Mouse (Mus musculus): ENCODE measurements at regions not wholly inside any gene's neighbourhood (a gene's known extent, or its start where the extent isn't known, plus 50 kb on each side); places are given as distances from the start of the nearest gene placed in this dataset.

DNA sequence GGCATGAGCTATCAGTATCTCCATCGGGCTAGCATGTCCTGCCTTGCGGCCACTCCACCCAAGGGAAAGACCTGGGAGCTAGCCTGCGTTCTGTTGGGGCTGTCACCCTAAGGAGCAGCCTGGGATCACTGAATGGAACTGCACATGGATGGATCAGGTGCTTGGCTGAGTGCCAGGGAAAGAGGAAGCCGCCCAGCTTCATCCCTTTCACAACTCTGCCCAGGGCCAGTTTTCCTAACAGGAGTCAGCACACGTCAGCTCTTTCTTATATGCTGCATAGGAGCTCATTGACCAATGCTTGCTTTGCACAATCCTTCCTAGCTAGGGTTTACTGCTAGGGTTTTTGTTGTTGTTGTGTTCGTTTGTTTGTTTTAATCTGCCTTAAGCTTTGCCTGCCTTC lies 134.3 kb upstream of the Mylip start:
- Histone ChIP-seq H3K9me3 (no peaks in the 10 kb centered on the region), H3K4me2 (replicated peaks) (no peak overlapping the region), H3K27ac (no peak overlapping the region), H3K36me3 (no peaks in the 10 kb centered on the region), H3K9ac (no peak overlapping the region), H3K27me3 (no peaks in the 10 kb centered on the region), H3K4me1 (peaks cover 24% of the 10 kb centered on the region), H3K4me3 (no peak overlapping the region)
- ATAC-seq (ENCODE audit: low FRiP score, low read depth), result no peak
- WGBS, result 75% methylated on average over 6 of the region's 6 CpGs

DNA sequence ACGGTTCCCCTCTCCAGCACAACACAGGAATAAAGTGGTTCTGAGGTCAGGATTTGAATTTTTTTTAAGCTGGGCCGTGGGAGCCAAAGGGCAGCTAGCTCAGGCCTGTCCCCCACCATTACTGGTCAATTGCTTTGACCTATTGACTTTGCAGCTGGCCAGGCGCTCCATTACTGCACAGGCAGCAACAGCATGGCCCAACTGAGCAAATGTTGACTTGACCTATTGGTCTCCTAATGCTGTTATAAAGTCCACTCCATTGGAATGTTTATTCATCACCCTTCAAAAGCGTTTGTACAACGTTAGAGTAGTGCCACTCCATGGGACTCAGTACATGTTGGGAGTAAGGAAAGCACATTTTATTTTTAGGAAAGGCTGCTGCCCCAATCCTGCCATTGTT lies 127.5 kb upstream of the Mylip start:
- Histone ChIP-seq H3K4me3 (no peak overlapping the region), H3K4me2 (replicated peaks) (no peak overlapping the region), H3K4me1 (0 out of 2 replicates have a peak, but pooled peaks cover 9% of the 10 kb centered on the region), H3K27me3 (no peaks in the 10 kb centered on the region), H3K36me3 (no peaks in the 10 kb centered on the region), H3K27ac (no peak overlapping the region), H3K9ac (no peak overlapping the region), H3K9me3 (no peaks in the 10 kb centered on the region)
- ATAC-seq (ENCODE audit: low FRiP score, low read depth), result no peak
- 16% methylated on average over 5 of the region's 5 CpGs for WGBS

DNA sequence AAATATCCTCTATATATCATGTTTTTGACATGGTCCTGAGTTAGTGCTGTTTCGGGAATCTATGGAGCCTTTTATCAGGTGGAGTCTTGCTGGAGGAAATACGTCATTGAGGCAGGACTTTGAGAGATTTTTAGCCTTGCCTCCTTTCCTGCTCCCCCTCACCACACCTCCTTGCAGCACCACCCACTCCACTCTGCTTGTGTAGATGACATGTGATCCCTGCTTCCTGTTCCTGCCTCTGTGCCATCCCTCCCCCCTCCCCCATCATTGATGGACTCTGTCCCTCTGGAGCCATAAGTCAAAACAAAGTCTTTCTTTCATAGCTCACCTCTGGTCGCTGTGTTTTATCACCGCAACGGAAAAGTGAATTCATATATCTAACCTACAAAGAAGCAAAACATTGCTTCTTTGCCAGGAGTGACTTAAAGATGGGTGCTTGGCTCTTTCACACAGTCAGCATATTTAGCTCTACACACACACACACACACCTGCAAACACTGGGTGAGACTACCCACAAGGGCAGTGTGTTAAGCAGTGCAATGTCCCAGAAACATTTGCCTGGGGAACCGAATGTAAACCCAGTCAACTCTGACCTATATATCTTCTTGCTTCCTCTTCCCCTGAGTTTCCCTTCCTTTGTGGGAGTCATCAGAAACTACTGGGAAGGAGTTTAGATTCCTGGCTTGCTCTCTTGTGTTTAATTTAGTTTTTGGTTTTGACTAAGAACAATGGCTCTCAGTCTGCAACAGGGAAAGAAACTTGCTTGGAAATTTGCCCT lies 123.1 kb upstream of the Mylip start:
- no peak overlapping the region for H3K9ac ChIP-seq
- H3K27ac ChIP-seq, result peak overlapping the region; percentile 39; the same call in 1 of the 2 replicates
- WGBS, result 81% methylated on average over 6 of the region's 6 CpGs
- no peak overlapping the region for H3K4me3 ChIP-seq
- H3K9me3 ChIP-seq, result no peaks in the 10 kb centered on the region
- H3K4me1 ChIP-seq, result 0 out of 2 replicates have a peak, but pooled peaks cover 9% of the 10 kb centered on the region
- H3K4me2 ChIP-seq (replicated peaks), result no peak overlapping the region
- ATAC-seq (ENCODE audit: low FRiP score, low read depth), result no peak
- no peaks in the 10 kb centered on the region for H3K27me3 ChIP-seq
- H3K36me3 ChIP-seq, result no peaks in the 10 kb centered on the region

DNA sequence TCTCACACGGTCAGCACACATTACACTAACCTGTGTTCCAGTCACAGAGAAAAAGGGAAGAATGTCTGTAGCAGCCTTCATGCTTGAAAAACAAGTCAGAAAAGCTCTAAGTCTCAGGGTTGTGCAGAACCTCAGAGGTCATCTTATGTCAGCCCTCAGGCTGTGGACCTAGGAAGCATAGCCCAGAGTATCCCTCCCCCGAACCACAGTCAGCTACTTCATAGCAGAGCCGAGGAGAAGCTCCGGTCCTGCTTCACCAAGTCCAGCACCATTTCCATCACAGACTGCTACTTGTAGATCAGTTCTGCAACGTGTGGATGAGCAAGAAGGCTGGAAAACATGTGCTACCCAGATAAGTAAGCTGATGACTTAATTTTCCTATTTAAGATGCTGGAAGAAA lies 122.1 kb upstream of the Mylip start:
- Histone ChIP-seq H3K4me3 (no peak overlapping the region), H3K4me2 (replicated peaks) (no peak overlapping the region), H3K27me3 (no peaks in the 10 kb centered on the region), H3K9ac (no peak overlapping the region), H3K27ac (no peak overlapping the region), H3K36me3 (no peaks in the 10 kb centered on the region), H3K9me3 (no peaks in the 10 kb centered on the region), H3K4me1 (0 out of 2 replicates have a peak, but pooled peaks cover 9% of the 10 kb centered on the region)
- WGBS, result 70% methylated on average over 5 of the region's 5 CpGs
- ATAC-seq (ENCODE audit: low FRiP score, low read depth), result no peak

DNA sequence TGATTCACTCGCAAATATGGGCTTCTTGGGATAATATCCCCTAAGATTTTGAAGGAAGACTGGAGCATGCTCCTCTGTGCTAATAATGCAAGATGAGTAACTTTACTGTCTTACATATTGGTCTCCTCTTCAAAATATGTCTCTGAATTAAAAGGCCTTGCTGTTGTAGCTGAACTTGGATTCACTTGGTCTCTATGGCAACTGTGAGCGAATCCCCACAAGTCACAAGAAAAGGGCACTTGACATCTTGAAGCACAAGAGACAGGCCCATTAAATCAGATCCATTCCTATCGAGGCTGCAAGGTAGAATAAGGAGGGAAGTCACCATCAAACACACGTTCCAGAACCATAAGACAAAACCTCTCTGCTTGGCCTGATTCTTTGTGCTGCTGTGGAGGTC lies 121.6 kb upstream of the Mylip start:
- Histone ChIP-seq H3K4me3 (no peak overlapping the region), H3K36me3 (no peaks in the 10 kb centered on the region), H3K4me2 (replicated peaks) (no peak overlapping the region), H3K27me3 (no peaks in the 10 kb centered on the region), H3K9me3 (no peaks in the 10 kb centered on the region), H3K9ac (no peak overlapping the region), H3K4me1 (0 out of 2 replicates have a peak, but pooled peaks cover 9% of the 10 kb centered on the region), H3K27ac (no peak overlapping the region)
- 75% methylated on average over 4 of the region's 4 CpGs for WGBS
- no peak for ATAC-seq (ENCODE audit: low FRiP score, low read depth)

DNA sequence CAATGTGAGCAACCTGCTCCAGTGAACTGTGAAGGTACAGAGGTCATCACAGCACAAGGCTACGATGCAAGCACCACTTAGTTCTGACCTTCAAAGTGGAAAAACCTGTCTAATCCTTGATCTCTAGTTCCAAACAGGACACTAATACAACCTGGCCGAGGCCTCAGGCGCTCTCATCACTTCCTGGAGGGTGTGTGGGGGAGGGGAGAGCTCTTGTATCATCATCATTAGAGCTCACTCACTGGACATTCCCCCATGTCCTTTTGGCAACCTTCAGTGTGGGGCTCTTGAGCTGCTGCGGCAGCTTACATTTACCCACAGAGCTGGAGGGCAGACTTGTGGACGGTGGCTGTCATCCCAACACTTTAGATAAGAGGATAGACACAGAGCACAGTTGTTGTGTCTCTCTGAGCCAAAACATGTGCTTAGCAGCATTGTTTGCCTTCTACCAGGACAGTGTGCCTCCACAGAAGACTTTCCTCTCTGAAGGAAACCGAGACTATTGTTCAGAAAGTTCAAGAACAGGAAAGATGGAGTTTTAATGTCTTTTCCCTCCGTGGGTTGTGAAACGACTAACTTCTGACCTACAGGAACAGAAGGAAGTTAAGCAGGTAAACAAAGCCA lies 115.2 kb upstream of the Mylip start:
- Histone ChIP-seq H3K9me3 (no peaks in the 10 kb centered on the region), H3K4me3 (no peak overlapping the region), H3K4me2 (replicated peaks) (no peak overlapping the region), H3K36me3 (no peaks in the 10 kb centered on the region), H3K4me1 (no peaks in the 10 kb centered on the region), H3K9ac (no peak overlapping the region), H3K27me3 (no peaks in the 10 kb centered on the region), H3K27ac (no peak overlapping the region)
- no peak for ATAC-seq (ENCODE audit: low FRiP score, low read depth)
- 69% methylated on average over 8 of the region's 8 CpGs for WGBS

DNA sequence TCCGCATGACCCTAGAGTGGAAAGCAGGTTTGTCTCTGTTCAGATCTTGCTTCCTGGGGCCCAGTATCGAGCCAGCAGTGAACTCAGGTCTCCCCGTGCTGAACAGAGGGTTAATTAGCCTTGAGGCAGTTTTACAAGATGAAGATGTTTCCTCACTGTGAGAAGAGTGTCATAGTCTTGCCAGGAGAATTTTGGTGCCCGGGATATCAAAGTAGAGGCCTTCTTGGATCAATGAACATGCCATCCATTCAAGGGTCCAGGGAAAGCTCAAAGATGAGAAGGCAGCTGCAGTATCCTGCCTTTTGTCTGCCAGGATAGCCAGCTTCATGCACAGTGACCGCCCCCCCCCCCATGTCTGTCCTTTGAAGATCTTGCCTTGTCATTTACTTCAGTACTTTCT lies 114.2 kb upstream of the Mylip start:
- ATAC-seq (ENCODE audit: low FRiP score, low read depth), result no peak
- Histone ChIP-seq H3K9ac (no peak overlapping the region), H3K36me3 (no peaks in the 10 kb centered on the region), H3K4me1 (no peaks in the 10 kb centered on the region), H3K27me3 (no peaks in the 10 kb centered on the region), H3K9me3 (no peaks in the 10 kb centered on the region), H3K27ac (no peak overlapping the region), H3K4me3 (no peak overlapping the region), H3K4me2 (replicated peaks) (no peak overlapping the region)
- WGBS, result 74% methylated on average over 5 of the region's 5 CpGs

DNA sequence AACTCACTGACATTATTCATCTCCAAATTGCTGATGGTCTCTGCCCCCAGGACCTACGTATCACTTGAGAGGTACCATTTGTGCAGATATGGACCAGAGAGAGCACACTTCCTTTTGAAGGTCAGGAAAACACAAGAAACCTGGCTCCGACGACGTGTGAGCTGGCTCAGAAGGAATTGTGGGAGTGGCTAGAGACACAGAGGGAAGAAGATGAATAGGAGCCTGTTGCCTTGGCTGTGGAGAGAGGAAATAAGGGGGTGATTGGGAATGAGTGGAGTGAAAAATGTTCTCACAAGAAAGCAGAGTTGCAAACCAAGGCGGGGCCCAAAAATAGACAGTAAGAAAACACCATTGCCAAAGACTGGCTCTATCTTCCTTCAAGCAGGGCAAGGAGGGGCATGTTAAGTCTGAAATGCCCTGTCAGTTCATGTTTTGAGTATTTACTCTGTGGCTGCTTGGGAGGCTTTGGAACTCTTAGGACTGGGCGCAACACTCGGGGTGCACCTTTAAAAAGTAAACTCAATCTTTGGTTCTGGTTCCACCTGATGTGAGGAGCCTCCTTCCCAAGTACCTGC lies 111.6 kb upstream of the Mylip start:
- no peak overlapping the region for H3K4me3 ChIP-seq
- no peaks in the 10 kb centered on the region for H3K4me1 ChIP-seq
- 76% methylated on average over 7 of the region's 7 CpGs for WGBS
- H3K9ac ChIP-seq, result no peak overlapping the region
- ATAC-seq (ENCODE audit: low FRiP score, low read depth), result no peak
- H3K27me3 ChIP-seq, result no peaks in the 10 kb centered on the region
- H3K4me2 ChIP-seq (replicated peaks), result no peak overlapping the region
- no peaks in the 10 kb centered on the region for H3K36me3 ChIP-seq
- H3K9me3 ChIP-seq, result no peaks in the 10 kb centered on the region
- H3K27ac ChIP-seq, result no peak overlapping the region

DNA sequence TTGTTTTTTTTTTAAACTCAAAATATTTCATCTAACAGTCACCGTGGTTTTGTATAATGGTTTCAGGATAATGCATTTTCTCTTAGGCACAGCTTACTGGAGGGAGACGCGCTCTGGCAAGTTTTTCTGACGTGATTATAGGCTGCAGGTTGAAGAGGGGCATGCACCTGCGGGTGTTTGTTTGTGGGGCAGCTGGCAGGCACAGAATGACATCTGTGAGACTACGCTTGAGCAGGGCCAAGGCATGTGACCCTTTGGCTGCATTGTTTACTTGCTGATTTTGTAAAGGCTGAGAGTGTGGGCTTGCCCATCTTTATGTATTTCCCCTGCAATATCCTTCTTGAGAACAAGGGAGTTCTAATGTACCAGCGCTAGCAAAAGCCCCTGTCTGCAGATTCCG lies 108.4 kb upstream of the Mylip start:
- no peaks in the 10 kb centered on the region for H3K27me3 ChIP-seq
- no peak overlapping the region for H3K27ac ChIP-seq
- no peaks in the 10 kb centered on the region for H3K9me3 ChIP-seq
- no peaks in the 10 kb centered on the region for H3K36me3 ChIP-seq
- H3K4me1 ChIP-seq, result no peaks in the 10 kb centered on the region
- no peak overlapping the region for H3K4me3 ChIP-seq
- WGBS, result 69% methylated on average over 8 of the region's 8 CpGs
- no peak overlapping the region for H3K4me2 ChIP-seq (replicated peaks)
- no peak for ATAC-seq (ENCODE audit: low FRiP score, low read depth)
- no peak overlapping the region for H3K9ac ChIP-seq

DNA sequence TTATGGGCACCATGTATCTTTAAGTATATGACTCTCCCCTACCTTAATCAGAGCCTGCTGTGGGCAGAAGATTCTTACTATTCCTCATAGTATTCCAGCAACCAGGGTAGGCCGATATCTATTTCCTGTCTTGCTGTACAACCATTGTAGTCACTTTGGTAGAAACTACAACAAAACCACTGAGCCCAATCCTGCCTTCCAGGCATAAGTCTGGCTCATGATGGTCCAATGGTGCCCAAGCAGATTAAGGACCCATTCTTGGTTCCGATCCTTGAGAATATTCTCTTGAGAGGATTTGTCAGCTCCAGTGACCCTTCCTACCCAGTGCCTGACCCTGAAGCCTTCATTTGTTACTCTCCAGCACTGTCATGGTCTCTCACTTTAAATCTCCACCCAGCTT lies 102.9 kb upstream of the Mylip start:
- no peaks in the 10 kb centered on the region for H3K4me1 ChIP-seq
- WGBS, result 98% methylated on average over 2 of the region's 2 CpGs
- H3K27me3 ChIP-seq, result no peaks in the 10 kb centered on the region
- H3K4me3 ChIP-seq, result no peak overlapping the region
- no peak overlapping the region for H3K4me2 ChIP-seq (replicated peaks)
- no peak overlapping the region for H3K27ac ChIP-seq
- H3K36me3 ChIP-seq, result no peaks in the 10 kb centered on the region
- no peak overlapping the region for H3K9ac ChIP-seq
- ATAC-seq (ENCODE audit: low FRiP score, low read depth), result no peak
- no peaks in the 10 kb centered on the region for H3K9me3 ChIP-seq

DNA sequence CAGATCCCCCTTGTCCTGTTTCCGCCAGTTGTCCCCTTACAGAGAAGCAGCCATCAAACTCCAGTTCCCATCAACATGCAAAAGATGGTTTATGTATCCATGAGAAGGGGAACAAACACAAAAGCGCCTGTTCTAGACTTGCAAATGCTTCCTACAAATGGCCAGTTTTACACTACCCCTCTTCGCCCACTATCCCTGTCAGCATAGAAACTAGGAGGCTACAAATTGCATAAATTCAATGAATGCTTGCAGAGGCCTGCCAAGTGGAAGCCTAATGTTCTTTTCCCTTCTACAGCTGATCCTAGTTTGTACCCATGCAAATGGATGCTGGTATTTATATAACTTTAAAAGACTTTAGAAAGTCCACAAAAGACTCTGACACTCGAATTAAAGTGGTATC lies 102.3 kb upstream of the Mylip start:
- no peaks in the 10 kb centered on the region for H3K27me3 ChIP-seq
- no peaks in the 10 kb centered on the region for H3K9me3 ChIP-seq
- ATAC-seq (ENCODE audit: low FRiP score, low read depth), result no peak
- no peak overlapping the region for H3K9ac ChIP-seq
- H3K27ac ChIP-seq, result no peak overlapping the region
- no peaks in the 10 kb centered on the region for H3K36me3 ChIP-seq
- no peak overlapping the region for H3K4me2 ChIP-seq (replicated peaks)
- H3K4me1 ChIP-seq, result no peaks in the 10 kb centered on the region
- no peak overlapping the region for H3K4me3 ChIP-seq
- 89% methylated on average over 4 of the region's 4 CpGs for WGBS

DNA sequence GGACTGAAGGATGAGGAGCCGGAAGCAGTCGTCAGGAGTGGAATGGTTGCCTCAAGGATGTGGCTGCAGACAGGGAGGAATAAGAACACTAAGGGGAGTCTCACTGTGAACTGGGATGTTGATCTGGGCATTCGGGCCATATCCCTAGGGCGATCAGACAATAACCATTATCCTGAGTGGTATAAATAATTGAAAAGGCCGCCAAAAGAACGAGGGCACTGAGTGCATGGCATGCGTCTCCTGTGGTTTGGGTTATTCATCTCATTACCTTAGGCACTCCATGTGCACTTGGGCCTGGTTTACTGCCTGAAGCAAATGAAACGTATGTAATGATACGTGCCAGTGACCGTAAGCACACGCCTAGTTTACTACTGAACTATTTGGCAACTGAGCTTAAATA lies 99.6 kb upstream of the Mylip start:
- Histone ChIP-seq H3K4me1 (no peaks in the 10 kb centered on the region), H3K36me3 (no peaks in the 10 kb centered on the region), H3K27ac (no peak overlapping the region), H3K9ac (no peak overlapping the region), H3K27me3 (no peaks in the 10 kb centered on the region), H3K9me3 (no peaks in the 10 kb centered on the region), H3K4me2 (replicated peaks) (no peak overlapping the region), H3K4me3 (no peak overlapping the region)
- ATAC-seq (ENCODE audit: low FRiP score, low read depth), result no peak
- 88% methylated on average over 11 of the region's 11 CpGs for WGBS
